In genomic region chr16:58669264-58669663, GRCm38 (mm10) we compare ENCODE assay signal across 9 mouse cellular contexts. TPM values are rescaled to one million over a fixed set of nuclear protein-coding genes. Genes with fewer than 3 reads are reported as not detected.
DNase-seq lines count a peak whose midpoint lies in the region; ATAC-seq and TF ChIP-seq lines count a peak whose summit lies in the region.
"Had no signal": no experiment of that assay in that cellular context is flagged by ENCODE, and none has a peak within 500 bp of the region (broad histone marks: within the 10 kb centered on the region; RNA-seq: fewer than 3 reads in every experiment).

No protein-coding gene starts in this region.

- ATAC-seq in stomach, embryonic 15.5 days (ENCODE audit: insufficient read depth, low FRiP score, low read depth): no peak
- ATAC-seq in inflammation-experienced regulatory T-cells, adult 6 months: no peak

- TF ChIP-seq CTCF in CH12.LX (conservative IDR thresholded peaks at IDR 0.05 in 1 of 2, IDR thresholded peaks at IDR 0.05 in 1 of 2; ENCODE audit: low read depth in 2 of 2, low read length in 2 of 2): no peak
- no peak for TF ChIP-seq CTCF in MEL (IDR thresholded peaks at IDR 0.05 in 2 of 3, conservative IDR thresholded peaks at IDR 0.05 in 1 of 3; ENCODE audit: control insufficient read depth in 1 of 3, insufficient read depth in 1 of 3, low read depth in 2 of 3, low read length in 3 of 3, poor library complexity in 1 of 3, severe bottlenecking in 1 of 3)
- TF ChIP-seq CTCF in heart, adult 2 months (IDR thresholded peaks at IDR 0.05): no peak
- no peak for TF ChIP-seq CTCF in liver, adult 2 months (IDR thresholded peaks at IDR 0.05; ENCODE audit: low read depth, low read length)

- peaks cover 24% of the 10 kb centered on the region for H3K79me2 ChIP-seq in CH12.LX (replicated peaks; ENCODE audit: control insufficient read depth, extremely low read depth, insufficient read depth, poor library complexity, severe bottlenecking)
- peaks cover 33% of the 10 kb centered on the region for H3K79me2 ChIP-seq in MEL (ENCODE audit: control insufficient read depth, insufficient read depth, low read length, poor library complexity)
- 0 out of 2 replicates have a peak, but pooled peaks cover 1% of the 10 kb centered on the region for H3K79me2 ChIP-seq in heart, adult 2 months (replicated peaks; ENCODE audit: control insufficient read depth, insufficient read depth, low read length)
- H3K79me2 ChIP-seq in liver, adult 2 months (ENCODE audit: control insufficient read depth, insufficient read depth, low read length): peaks cover 10% of the 10 kb centered on the region; the same call in 1 of the 2 replicates

- TF ChIP-seq EP300 in CH12.LX (IDR thresholded peaks at IDR 0.05; ENCODE audit: low read length): 0 out of 2 replicates have a peak, but pooled peaks have one; percentile 35
- TF ChIP-seq EP300 in MEL (IDR thresholded peaks at IDR 0.05; ENCODE audit: low read depth in 1 of 2, low read length in 2 of 2): peak; percentile 97 to 98
- TF ChIP-seq EP300 in heart, adult 2 months (IDR thresholded peaks at IDR 0.05; ENCODE audit: insufficient read depth, low read depth, low read length): no peak

- peak overlapping the region; percentile 34 for H3K4me2 ChIP-seq in CH12.LX (ENCODE audit: insufficient read depth, low read depth, poor library complexity, severe bottlenecking)
- H3K4me2 ChIP-seq in stomach, embryonic 15.5 days: peak overlapping the region; percentile 66

- TF ChIP-seq RAD21 in CH12.LX (IDR thresholded peaks at IDR 0.05; ENCODE audit: low read depth, low read length) (no peak), MEL (IDR thresholded peaks at IDR 0.05; ENCODE audit: low read depth, low read length) (no peak)

- DNase-seq in CH12.LX (ENCODE audit: extremely low read depth) (peak; percentile 35), MEL (ENCODE audit: low read depth, low spot score) (peak; percentile 87)
- DNase-seq in heart, adult 2 months: peak in 1 of 2 experiments; percentile 33
- DNase-seq in liver, adult 2 months (ENCODE audit: extremely low read depth, low read depth, low spot score): peak; percentile 88
- DNase-seq in right cerebral cortex, adult 2 months (ENCODE audit: low spot score in 2 of 2): no peak
- no peak for DNase-seq in embryo, embryonic 10 days (ENCODE audit: low spot score)

- no peaks in the 10 kb centered on the region for H3K27me3 ChIP-seq in CH12.LX (replicated peaks)
- no peaks in the 10 kb centered on the region for H3K27me3 ChIP-seq in MEL (ENCODE audit: control insufficient read depth in 1 of 2, insufficient read depth in 2 of 2, low read length in 2 of 2)
- no peaks in the 10 kb centered on the region for H3K27me3 ChIP-seq in heart, adult 2 months (ENCODE audit: control insufficient read depth, insufficient read depth, low read length)
- H3K27me3 ChIP-seq in liver, adult 2 months (ENCODE audit: control insufficient read depth, insufficient read depth, low read length): no peaks in the 10 kb centered on the region
- no peaks in the 10 kb centered on the region for H3K27me3 ChIP-seq in stomach, embryonic 15.5 days (replicated peaks)
- H3K27me3 ChIP-seq: neural tube, embryonic 12.5 days had no signal

- H3K4me3 ChIP-seq in CH12.LX (replicated peaks in 1 of 3; ENCODE audit: low read depth in 2 of 3, low read length in 2 of 3, poor library complexity in 1 of 3) (peak overlapping the region in 1 of 3 experiments; percentile 83), MEL (ENCODE audit: control insufficient read depth in 1 of 2, insufficient read depth in 1 of 2, low read depth in 2 of 2, low read length in 2 of 2) (peak overlapping the region; percentile 43 to 99)
- H3K4me3 ChIP-seq in heart, adult 2 months: peak overlapping the region; percentile 97
- H3K4me3 ChIP-seq in liver, adult 2 months (ENCODE audit: insufficient read depth, low read depth, low read length): 0 out of 2 replicates have a peak overlapping the region, but pooled peaks have one; percentile 5
- H3K4me3 ChIP-seq in stomach, embryonic 15.5 days (replicated peaks): peak overlapping the region; percentile 2; the same call in 1 of the 2 replicates

- in situ Hi-C loops in CH12.LX (cut with MboI; ENCODE audit: low pct_ligation_motif_present, low pct_unique_long_range_greater_than_20kb, low sequenced_read_pairs): loop anchor here (5.0 to 25.0 kb wide), 4 partner anchors 42 to 1007 kb away; partner anchors contain the start of gene Gabrr3

- peaks cover 13 to 19% of the 10 kb centered on the region in 2 experiments for H3K36me3 ChIP-seq in CH12.LX (replicated peaks in 1 of 2; ENCODE audit: control insufficient read depth in 1 of 2, insufficient read depth in 1 of 2, low read length in 1 of 2)
- H3K36me3 ChIP-seq in MEL (ENCODE audit: control insufficient read depth in 1 of 2, insufficient read depth in 2 of 2, low read length in 2 of 2): peaks cover 8 to 31% of the 10 kb centered on the region in 2 experiments
- H3K36me3 ChIP-seq in heart, adult 2 months (ENCODE audit: control insufficient read depth, insufficient read depth, low read length): no peaks in the 10 kb centered on the region
- peaks cover 13% of the 10 kb centered on the region for H3K36me3 ChIP-seq in liver, adult 2 months (ENCODE audit: control insufficient read depth, insufficient read depth, low read length)
- peaks cover 10% of the 10 kb centered on the region for H3K36me3 ChIP-seq in stomach, embryonic 15.5 days

- peaks cover 5 to 23% of the 10 kb centered on the region in 2 experiments for H3K4me1 ChIP-seq in CH12.LX (ENCODE audit: control insufficient read depth in 1 of 2, insufficient read depth in 2 of 2)
- H3K4me1 ChIP-seq in MEL (ENCODE audit: control insufficient read depth in 1 of 2, insufficient read depth in 2 of 2, low read length in 2 of 2): peaks cover 10 to 13% of the 10 kb centered on the region in 2 experiments
- peaks cover 2% of the 10 kb centered on the region for H3K4me1 ChIP-seq in heart, adult 2 months (ENCODE audit: control insufficient read depth, insufficient read depth, low read length)
- H3K4me1 ChIP-seq in liver, adult 2 months (ENCODE audit: control insufficient read depth, insufficient read depth, low read length): peaks cover 10% of the 10 kb centered on the region; the same call in 1 of the 2 replicates
- no peaks in the 10 kb centered on the region for H3K4me1 ChIP-seq in stomach, embryonic 15.5 days
- H3K4me1 ChIP-seq: neural tube, embryonic 12.5 days had no signal

- intact Hi-C loops in heart, adult 2 months (cut with DNase I): no loop called here

- 17% methylated on average over 5 of the region's 5 CpGs for WGBS in heart, adult 2 months
- 7% methylated on average over 5 of the region's 5 CpGs for WGBS in liver, adult 2 months
- 32% methylated on average over 5 of the region's 5 CpGs for WGBS in stomach, embryonic 15.5 days

- H3K9ac ChIP-seq in CH12.LX (ENCODE audit: insufficient read depth, low read depth) (peak overlapping the region; percentile 77; the same call in 1 of the 2 replicates), MEL (ENCODE audit: control insufficient read depth, low read depth, low read length, poor library complexity, severe bottlenecking) (peak overlapping the region; percentile 96)
- H3K9ac ChIP-seq in heart, adult 2 months (ENCODE audit: low read depth, low read length): no peak overlapping the region
- peak overlapping the region; percentile 17 for H3K9ac ChIP-seq in liver, adult 2 months (ENCODE audit: low read depth, low read length)
- H3K9ac ChIP-seq in stomach, embryonic 15.5 days: no peak overlapping the region

- dilution Hi-C loops in CH12.LX (cut with MboI; ENCODE audit: extremely low pct_ligation_motif_present, extremely low pct_unique_long_range_greater_than_20kb, low sequenced_read_pairs): no loop called here

- H3K27ac ChIP-seq in CH12.LX (ENCODE audit: insufficient read depth, low read depth): no peak overlapping the region
- peak overlapping the region; percentile 99 for H3K27ac ChIP-seq in MEL (ENCODE audit: control insufficient read depth, low read depth, low read length)
- H3K27ac ChIP-seq in heart, adult 2 months: peak overlapping the region; percentile 94
- H3K27ac ChIP-seq in liver, adult 2 months (replicated peaks; ENCODE audit: insufficient read depth, low read depth, low read length): peak overlapping the region; percentile 69
- peak overlapping the region; percentile 95 for H3K27ac ChIP-seq in stomach, embryonic 15.5 days
- H3K27ac ChIP-seq: neural tube, embryonic 12.5 days had no signal

- TF ChIP-seq POLR2A in CH12.LX (IDR thresholded peaks at IDR 0.05; ENCODE audit: low read depth, low read length) (no peak), MEL (IDR thresholded peaks at IDR 0.05; ENCODE audit: control insufficient read depth in 1 of 2, insufficient read depth in 1 of 2, low read depth in 1 of 2, low read length in 2 of 2, poor library complexity in 1 of 2) (no peak)
- TF ChIP-seq POLR2A in heart, adult 2 months (IDR thresholded peaks at IDR 0.05; ENCODE audit: insufficient read depth, low read depth, low read length): no peak
- TF ChIP-seq POLR2A in liver, adult 2 months (IDR thresholded peaks at IDR 0.05; ENCODE audit: extremely low read depth, insufficient read depth, low read length): no peak

- H3K9me3 ChIP-seq in CH12.LX (replicated peaks; ENCODE audit: low read length): no peaks in the 10 kb centered on the region
- H3K9me3 ChIP-seq in MEL (replicated peaks; ENCODE audit: insufficient read depth, low read length): no peaks in the 10 kb centered on the region
- H3K9me3 ChIP-seq in stomach, embryonic 15.5 days: no peaks in the 10 kb centered on the region
- H3K9me3 ChIP-seq: neural tube, embryonic 12.5 days had no signal

RNA-seq across cellular contexts. Expression of gene Cpox, which starts 0.8 kb away (rescaled TPM):
- total RNA-seq in CH12.LX (2012; rRNA removed) (77.2 and 91.4 TPM in 2 replicates), CH12.LX (2014; rRNA removed) (70.3 and 74.5 TPM in 2 replicates), MEL (2012; rRNA removed) (159 and 204 TPM in 2 replicates)
- polyA plus RNA-seq in CH12.LX (2012; ENCODE audit: insufficient read length, low read depth) (72.3 and 75.6 TPM in 2 replicates), MEL (2012; ENCODE audit: insufficient read depth in 1 of 2, insufficient read length in 2 of 2, low read depth in 1 of 2, low replicate concordance in 2 of 2, missing spikeins in 1 of 2) (100 to 1,000 TPM; 110 to 421 TPM)
- 10 to 100 TPM; 39.1 to 41.1 TPM for total RNA-seq in heart, adult 2 months (2021)
- 14.8 and 23.8 TPM in 2 replicates for polyA plus RNA-seq in heart, adult 2 months (2012; rRNA removed)
- total RNA-seq in liver, adult 2 months (2014; rRNA removed): 59.9 and 68.1 TPM in 2 replicates
- 65.0 and 75.2 TPM in 2 replicates for polyA plus RNA-seq in liver, adult 2 months (2012; rRNA removed)
- 64.4 and 80.4 TPM in 2 replicates for polyA plus RNA-seq in stomach, embryonic 15.5 days (2015; fragmentation: Nextera tagmentation; extraction: Ambion mirVana)
- 10 to 100 TPM; 38.9 to 52.3 (median 41.0) TPM for polyA plus RNA-seq in inflammation-experienced regulatory T-cells, adult 6 months (2017; shearing (Covaris generic))

RNA-seq across cellular contexts. Expression of gene E330017A01Rik, which starts 30.7 kb away (rescaled TPM):
- total RNA-seq in CH12.LX (2012; rRNA removed) (0.17 and 0.21 TPM in 2 replicates), CH12.LX (2014; rRNA removed) (not detected in 2 replicates), MEL (2012; rRNA removed) (4.3 and 7.5 TPM in 2 replicates)
- polyA plus RNA-seq in CH12.LX (2012; ENCODE audit: insufficient read length, low read depth) (not detected in 2 replicates), MEL (2012; ENCODE audit: insufficient read depth in 1 of 2, insufficient read length in 2 of 2, low read depth in 1 of 2, low replicate concordance in 2 of 2, missing spikeins in 1 of 2) (1 to 10 TPM in 1 of 2 experiments, not detected in 1; 8.2 TPM)
- not detected for total RNA-seq in heart, adult 2 months (2021)
- polyA plus RNA-seq in heart, adult 2 months (2012; rRNA removed): not detected in 2 replicates
- not detected in 2 replicates for total RNA-seq in liver, adult 2 months (2014; rRNA removed)
- not detected in 2 replicates for polyA plus RNA-seq in liver, adult 2 months (2012; rRNA removed)
- polyA plus RNA-seq in stomach, embryonic 15.5 days (2015; fragmentation: Nextera tagmentation; extraction: Ambion mirVana): not detected in 2 replicates
- polyA plus RNA-seq in inflammation-experienced regulatory T-cells, adult 6 months (2017; shearing (Covaris generic)): not detected

RNA-seq across cellular contexts. Expression of gene Gpr15, which starts 49.6 kb away (rescaled TPM):
- 13.8 and 14.5 TPM in 2 replicates for total RNA-seq in CH12.LX (2012; rRNA removed)
- total RNA-seq in CH12.LX (2014; rRNA removed): 8.3 and 8.7 TPM in 2 replicates
- 3.9 and 4.7 TPM in 2 replicates for polyA plus RNA-seq in CH12.LX (2012; ENCODE audit: insufficient read length, low read depth)
- not detected in 2 replicates for total RNA-seq in MEL (2012; rRNA removed)
- polyA plus RNA-seq in MEL (2012; ENCODE audit: insufficient read depth in 1 of 2, insufficient read length in 2 of 2, low read depth in 1 of 2, low replicate concordance in 2 of 2, missing spikeins in 1 of 2): not detected
- total RNA-seq in heart, adult 2 months (2021): not detected
- polyA plus RNA-seq in heart, adult 2 months (2012; rRNA removed): 0.08 TPM in 1 of 2 replicates, not detected in the other
- not detected in 2 replicates for total RNA-seq in liver, adult 2 months (2014; rRNA removed)
- polyA plus RNA-seq in liver, adult 2 months (2012; rRNA removed): 0.10 TPM in 1 of 2 replicates, not detected in the other
- polyA plus RNA-seq in stomach, embryonic 15.5 days (2015; fragmentation: Nextera tagmentation; extraction: Ambion mirVana): 0.08 and 0.12 TPM in 2 replicates
- 10 to 100 TPM; 25.1 to 29.8 (median 28.5) TPM for polyA plus RNA-seq in inflammation-experienced regulatory T-cells, adult 6 months (2017; shearing (Covaris generic))
- polyA plus RNA-seq: neural tube, embryonic 12.5 days had no signal

RNA-seq across cellular contexts. Expression of gene Gm813, which starts 52.5 kb away (rescaled TPM):
- total RNA-seq in CH12.LX (2012; rRNA removed) (not detected in 2 replicates), CH12.LX (2014; rRNA removed) (not detected in 2 replicates), MEL (2012; rRNA removed) (not detected in 2 replicates)
- polyA plus RNA-seq in CH12.LX (2012; ENCODE audit: insufficient read length, low read depth) (not detected in 2 replicates), MEL (2012; ENCODE audit: insufficient read depth in 1 of 2, insufficient read length in 2 of 2, low read depth in 1 of 2, low replicate concordance in 2 of 2, missing spikeins in 1 of 2) (not detected)
- total RNA-seq in heart, adult 2 months (2021): not detected
- polyA plus RNA-seq in heart, adult 2 months (2012; rRNA removed): not detected in 2 replicates
- not detected in 2 replicates for total RNA-seq in liver, adult 2 months (2014; rRNA removed)
- polyA plus RNA-seq in liver, adult 2 months (2012; rRNA removed): not detected in 2 replicates
- not detected in 2 replicates for polyA plus RNA-seq in stomach, embryonic 15.5 days (2015; fragmentation: Nextera tagmentation; extraction: Ambion mirVana)
- not detected for polyA plus RNA-seq in inflammation-experienced regulatory T-cells, adult 6 months (2017; shearing (Covaris generic))
- polyA plus RNA-seq: neural tube, embryonic 12.5 days had no signal

RNA-seq across cellular contexts. Expression of gene Cldnd1, which starts 58.4 kb away (rescaled TPM):
- total RNA-seq in CH12.LX (2012; rRNA removed) (59.9 and 63.8 TPM in 2 replicates), CH12.LX (2014; rRNA removed) (78.0 and 78.7 TPM in 2 replicates), MEL (2012; rRNA removed) (16.9 and 18.5 TPM in 2 replicates)
- polyA plus RNA-seq in CH12.LX (2012; ENCODE audit: insufficient read length, low read depth) (65.6 and 80.6 TPM in 2 replicates), MEL (2012; ENCODE audit: insufficient read depth in 1 of 2, insufficient read length in 2 of 2, low read depth in 1 of 2, low replicate concordance in 2 of 2, missing spikeins in 1 of 2) (10 to 100 TPM in 1 of 2 experiments, not detected in 1; 34.3 TPM)
- total RNA-seq in heart, adult 2 months (2021): 10 to 100 TPM; 56.2 to 58.8 TPM
- polyA plus RNA-seq in heart, adult 2 months (2012; rRNA removed): 47.3 and 66.6 TPM in 2 replicates
- 8.4 and 9.1 TPM in 2 replicates for total RNA-seq in liver, adult 2 months (2014; rRNA removed)
- polyA plus RNA-seq in liver, adult 2 months (2012; rRNA removed): 30.5 and 32.3 TPM in 2 replicates
- polyA plus RNA-seq in stomach, embryonic 15.5 days (2015; fragmentation: Nextera tagmentation; extraction: Ambion mirVana): 111 and 117 TPM in 2 replicates
- polyA plus RNA-seq in inflammation-experienced regulatory T-cells, adult 6 months (2017; shearing (Covaris generic)): 100 to 1,000 TPM; 231 to 337 (median 232) TPM

Comparison
In these comparisons a context has a peak if more than half of its experiments do, and no peak if none do; other contexts are left out.
1. DNase-seq: peak in CH12.LX (single experiment), MEL (single experiment) and liver, adult 2 months (single experiment); none in right cerebral cortex, adult 2 months (0 of 2) and embryo, embryonic 10 days (single experiment).
2. H3K9ac ChIP-seq: peak in CH12.LX (single experiment), MEL (single experiment) and liver, adult 2 months (single experiment); none in heart, adult 2 months (single experiment) and stomach, embryonic 15.5 days (single experiment).
3. Of the 35 proteins assayed by ChIP-seq in both MEL and CH12.LX: peak only in MEL: ETS1, GABPA, HCFC1, JUND, MAFK, MAX and 10 more; only in CH12.LX: none; in both: BHLHE40, EP300 and TBP; in neither: 16.